Mouse (Mus musculus): ENCODE measurements around the gene Ms4a18. TPM values are rescaled to one million over a fixed set of nuclear protein-coding genes. Genes with fewer than 3 reads are reported as not detected.

Ms4a18 gene
- total RNA-seq, 2 experiments from 2014 or later: not detected

DNA sequence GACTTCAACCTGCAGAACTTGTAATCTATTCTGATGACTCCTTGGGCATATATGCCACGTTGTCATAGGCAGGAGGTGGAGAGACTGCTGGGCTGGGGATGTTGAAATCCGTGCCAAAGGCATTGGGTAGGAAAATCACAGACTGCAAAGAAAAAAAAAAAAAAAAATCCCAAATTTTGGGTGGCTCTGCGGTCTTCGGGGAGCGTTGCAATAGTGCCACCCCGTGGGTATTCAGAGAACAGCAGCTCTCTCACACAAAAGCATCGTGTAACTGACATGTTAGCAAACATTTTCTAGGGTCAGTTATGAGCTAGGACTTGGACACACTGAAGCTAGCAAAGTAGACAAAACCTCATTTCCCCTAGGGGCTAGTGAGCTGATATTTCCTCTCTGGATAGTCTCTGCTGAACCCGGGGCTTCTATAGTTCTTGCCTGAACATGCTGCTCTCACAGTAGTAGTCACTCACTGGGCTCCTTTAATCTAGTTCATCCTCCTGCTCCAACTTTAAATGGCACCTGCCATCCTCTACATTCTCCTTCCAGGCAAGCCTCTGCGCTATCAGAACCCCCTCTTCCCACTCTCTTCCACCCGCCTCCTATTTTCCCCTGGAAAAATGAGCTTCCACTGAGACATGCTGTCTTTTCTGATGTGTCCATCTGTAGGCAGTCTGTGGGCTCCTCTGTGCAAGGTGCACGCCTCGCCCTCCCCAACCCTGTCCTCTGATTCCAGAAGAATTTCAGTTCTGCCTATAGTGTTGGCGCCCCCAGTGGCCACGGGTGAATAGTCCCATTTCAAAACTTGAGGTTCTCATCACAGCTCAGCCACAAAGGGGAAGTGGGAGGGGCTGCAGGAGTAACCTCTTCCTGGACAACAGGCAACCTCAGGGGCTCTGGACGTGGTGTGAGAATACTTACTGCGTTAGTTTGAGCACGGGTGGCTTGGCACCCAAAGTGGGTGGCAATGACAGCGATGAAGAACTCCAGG, 38.4 kb downstream of the Ms4a18 start:
- peak; percentile 82 for TF ChIP-seq CTCF (IDR thresholded peaks at IDR 0.05)
- intact Hi-C loops (cut with DNase I): loop anchor here (2.0 kb wide), 1 partner anchor 315 kb away; no protein-coding TSS in a partner anchor
- Histone ChIP-seq H3K4me3 (peak overlapping the region; percentile 61), H3K27ac (peak overlapping the region; percentile 77)
- peak; percentile 81 for DNase-seq

DNA sequence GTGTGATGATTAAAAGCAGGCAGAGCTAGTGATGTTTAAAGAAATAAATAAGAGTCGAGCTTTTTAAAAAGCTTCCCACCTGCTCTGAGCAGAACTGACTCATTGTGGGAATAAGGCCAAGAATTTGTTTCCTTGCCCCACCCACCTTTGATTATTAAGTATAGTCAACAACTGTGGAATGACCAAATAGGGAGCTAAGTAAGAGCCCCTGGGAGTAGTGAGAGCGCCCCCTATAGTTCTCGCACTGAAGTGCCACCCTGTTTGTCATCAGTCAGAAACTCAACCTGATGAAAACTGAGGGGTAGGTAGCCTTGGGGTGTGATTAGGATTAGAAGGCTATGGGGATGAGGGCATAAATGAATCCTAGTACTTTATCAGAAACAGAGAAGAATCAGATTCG, 41.5 kb downstream of the Ms4a18 start:
- no peak for DNase-seq
- peak; percentile 73 for TF ChIP-seq CTCF (IDR thresholded peaks at IDR 0.05)
- intact Hi-C loops (cut with DNase I): no loop called here
- H3K4me3 ChIP-seq: no peak overlapping the region
- peak overlapping the region; percentile 58 for H3K27ac ChIP-seq

DNA sequence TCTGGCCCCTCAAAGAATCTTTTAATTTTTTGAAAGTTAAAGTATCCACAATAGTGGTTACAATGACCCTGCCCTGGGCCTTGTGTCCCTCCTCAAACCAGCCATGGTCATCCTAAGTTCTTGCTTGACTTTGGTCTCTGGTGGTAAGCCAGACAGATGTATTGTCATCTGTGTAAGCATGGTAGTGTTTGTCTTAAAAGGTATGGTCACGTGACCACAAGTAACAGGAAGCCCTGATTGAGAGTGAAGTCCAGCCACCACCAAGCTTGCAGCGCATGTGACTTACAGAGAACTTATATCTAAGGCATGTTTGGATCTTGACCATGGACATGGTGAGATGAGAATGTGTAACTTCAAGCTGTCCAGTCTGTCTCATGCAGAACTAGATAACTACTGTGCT, 42.6 kb downstream of the Ms4a18 start:
- Histone ChIP-seq H3K27ac (peak overlapping the region; percentile 43; the same call in 1 of the 2 replicates), H3K4me3 (no peak overlapping the region)
- TF ChIP-seq CTCF (IDR thresholded peaks at IDR 0.05): no peak
- intact Hi-C loops (cut with DNase I): no loop called here
- DNase-seq: no peak

DNA sequence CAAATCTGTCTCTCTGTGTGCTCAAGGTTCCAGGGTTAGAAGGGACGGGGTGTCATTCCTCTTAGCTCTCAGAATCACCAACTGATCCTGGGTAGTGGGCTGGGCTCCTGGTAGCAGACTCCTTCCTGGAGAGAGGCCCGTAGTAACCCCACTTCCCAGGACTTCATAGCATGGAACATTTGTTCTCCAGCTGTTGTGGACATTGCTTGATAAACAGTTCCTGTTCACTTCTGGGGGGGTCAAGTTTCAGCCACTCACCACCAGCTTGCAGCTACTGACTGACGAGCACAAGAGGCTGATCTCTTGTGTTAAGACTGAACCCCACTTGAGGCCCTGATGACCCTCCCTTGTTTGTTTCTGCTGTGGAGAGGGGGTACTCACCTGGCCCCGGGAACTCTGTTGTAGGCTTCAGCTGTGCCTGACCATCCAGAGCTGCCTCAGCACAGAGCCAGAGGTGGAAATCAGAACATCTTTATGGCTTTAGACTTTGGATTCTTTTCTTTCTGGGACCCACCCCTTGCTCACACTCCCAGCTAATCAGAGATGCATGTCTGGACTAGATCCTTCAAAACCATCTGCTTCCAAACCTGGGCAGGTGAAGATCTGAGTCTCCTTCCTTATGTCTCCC, 43.5 kb downstream of the Ms4a18 start, which contains the start of gene Ms4a10:
Ms4a10 (minus strand) TSS at position 433 of the 628 bp plus-strand sequence.
- no peak for DNase-seq
- H3K27ac ChIP-seq: peak within 1 kb of the TSS; percentile 75
- intact Hi-C loops (cut with DNase I): no loop called here
- no peak within 1 kb of the TSS for H3K4me3 ChIP-seq
- no peak for TF ChIP-seq CTCF (IDR thresholded peaks at IDR 0.05)

DNA sequence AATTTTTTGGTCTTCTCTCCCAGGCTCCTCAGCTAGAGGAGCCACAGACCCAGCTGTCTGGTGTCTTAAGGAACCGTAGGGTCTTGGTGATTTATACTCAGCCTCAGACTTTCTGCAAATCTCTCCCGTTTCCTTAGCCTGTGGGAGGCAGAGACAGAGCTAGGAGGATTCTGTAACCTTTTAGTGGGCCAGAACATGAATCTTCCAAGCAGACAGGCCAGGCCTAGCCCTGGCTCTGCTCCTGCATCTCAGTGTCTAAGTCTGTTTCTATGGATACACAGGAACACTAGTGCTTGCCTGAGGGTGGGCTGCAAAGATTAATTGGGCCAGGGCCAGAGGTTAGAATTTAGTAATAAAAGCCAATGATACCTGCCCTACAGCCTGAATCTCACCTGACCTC, 44.6 kb downstream of the Ms4a18 start:
- no peak for DNase-seq
- H3K27ac ChIP-seq: no peak overlapping the region
- intact Hi-C loops (cut with DNase I): no loop called here
- TF ChIP-seq CTCF (IDR thresholded peaks at IDR 0.05): no peak
- H3K4me3 ChIP-seq: no peak overlapping the region

DNA sequence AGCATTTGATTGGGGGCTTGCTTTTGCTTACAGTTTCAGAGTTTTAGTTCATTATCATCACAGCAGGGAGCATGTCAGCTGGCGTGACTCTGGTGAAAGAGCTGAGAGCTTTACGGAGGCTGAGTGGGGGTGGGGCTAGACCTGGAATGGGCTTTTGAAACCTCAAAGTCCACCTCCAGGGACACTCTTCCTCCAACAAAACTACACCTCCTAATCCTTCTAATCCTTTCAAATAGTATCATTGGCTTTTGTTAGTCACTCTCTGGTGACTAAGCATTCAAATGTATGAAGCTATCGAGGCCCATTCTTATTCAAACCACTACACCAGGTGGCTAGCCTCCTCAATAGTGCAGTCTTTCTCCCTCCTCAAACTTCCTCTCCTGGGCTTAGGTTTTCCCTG, 45.2 kb downstream of the Ms4a18 start:
- H3K4me3 ChIP-seq: no peak overlapping the region
- H3K27ac ChIP-seq: no peak overlapping the region
- no peak for DNase-seq
- TF ChIP-seq CTCF (IDR thresholded peaks at IDR 0.05): no peak
- intact Hi-C loops (cut with DNase I): no loop called here

DNA sequence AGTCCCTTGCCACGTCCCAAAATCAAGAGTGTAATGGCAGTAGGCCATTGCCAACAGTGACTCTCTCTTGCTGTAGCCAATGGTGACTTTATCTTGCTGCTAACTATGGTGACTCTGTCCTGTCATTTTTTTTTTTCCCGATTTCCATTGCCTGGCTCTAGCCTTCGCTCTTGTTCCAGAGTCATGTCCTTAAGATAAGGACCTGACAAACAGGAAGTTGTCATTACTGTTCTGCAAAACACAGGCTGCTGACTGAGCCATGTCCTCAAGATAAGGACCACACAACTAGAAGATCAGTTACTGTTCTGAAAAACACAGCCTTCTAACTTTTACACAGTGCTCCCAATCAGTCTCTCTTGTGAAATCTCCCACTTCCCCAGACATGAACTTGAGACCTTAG, 47.4 kb downstream of the Ms4a18 start:
- no peak for TF ChIP-seq CTCF (IDR thresholded peaks at IDR 0.05)
- no peak overlapping the region for H3K27ac ChIP-seq
- no peak overlapping the region for H3K4me3 ChIP-seq
- DNase-seq: no peak
- intact Hi-C loops (cut with DNase I): no loop called here

DNA sequence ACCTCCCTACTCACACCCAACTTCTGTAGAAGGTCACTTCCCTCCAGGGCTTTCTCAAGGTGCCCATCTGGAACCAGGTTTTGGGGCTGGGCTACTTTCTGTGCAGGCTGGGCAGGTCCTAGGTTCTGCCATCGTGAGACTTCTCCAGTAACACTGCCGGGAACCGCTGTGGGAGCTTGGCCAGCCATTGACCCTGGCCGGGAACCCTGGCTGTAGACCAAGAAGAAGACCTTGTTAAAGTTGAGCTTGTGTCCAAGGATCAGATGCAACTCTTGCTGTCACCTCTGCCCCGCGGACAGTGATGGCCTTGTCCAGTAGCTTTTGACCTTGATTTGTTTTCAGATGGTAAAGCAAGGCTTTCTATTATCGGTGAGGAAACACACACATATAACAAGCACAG, 49.3 kb downstream of the Ms4a18 start:
- intact Hi-C loops (cut with DNase I): no loop called here
- Histone ChIP-seq H3K4me3 (no peak overlapping the region), H3K27ac (no peak overlapping the region)
- DNase-seq: peak; percentile 57
- TF ChIP-seq CTCF (IDR thresholded peaks at IDR 0.05): no peak

DNA sequence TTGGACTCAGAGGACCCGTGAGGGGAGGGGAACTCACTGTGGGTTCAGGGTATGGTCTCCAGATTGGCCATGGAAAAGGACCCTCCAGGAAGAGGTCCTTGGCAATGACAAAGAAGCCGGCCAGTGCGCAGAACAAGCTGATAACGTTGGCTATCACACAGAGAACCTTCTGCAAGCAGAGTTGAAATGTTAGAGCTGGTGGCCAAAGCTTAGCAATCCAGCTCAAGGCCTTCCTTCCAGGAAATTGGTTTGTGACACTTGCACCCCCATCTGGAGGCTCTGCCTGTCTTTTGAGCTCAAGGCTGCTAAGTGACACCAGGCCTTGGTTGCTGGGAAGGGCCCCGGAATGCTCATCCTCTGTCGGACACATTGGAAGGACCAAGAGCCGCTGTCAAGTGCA, 52.1 kb downstream of the Ms4a18 start:
- TF ChIP-seq CTCF (IDR thresholded peaks at IDR 0.05): no peak
- DNase-seq: no peak
- H3K4me3 ChIP-seq: no peak overlapping the region
- H3K27ac ChIP-seq: no peak overlapping the region
- intact Hi-C loops (cut with DNase I): no loop called here

DNA sequence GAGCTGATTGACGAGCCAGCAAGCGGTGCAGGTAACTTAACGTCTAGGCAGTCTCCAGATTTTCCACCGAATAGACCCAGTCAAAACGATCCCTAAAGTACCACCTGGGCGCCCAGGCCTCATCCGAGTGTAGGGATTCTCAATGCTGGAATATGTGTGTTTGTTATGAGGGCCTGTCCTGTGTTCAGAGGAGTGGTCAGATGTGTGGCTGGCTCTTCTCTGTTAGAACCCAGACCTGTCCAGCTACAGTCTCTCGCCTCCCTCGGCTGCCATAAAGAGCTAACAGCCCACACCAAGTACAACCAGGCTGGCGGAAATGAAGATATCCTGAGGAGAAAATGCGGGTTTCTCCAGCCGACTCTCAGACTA, 57.9 kb downstream of the Ms4a18 start:
- no peak for DNase-seq
- no peak for TF ChIP-seq CTCF (IDR thresholded peaks at IDR 0.05)
- Histone ChIP-seq H3K27ac (no peak overlapping the region), H3K4me3 (no peak overlapping the region)
- intact Hi-C loops (cut with DNase I): loop anchor here (2.0 kb wide), 3 partner anchors 51 to 281 kb away; partner anchors contain the start of gene Pga5

DNA sequence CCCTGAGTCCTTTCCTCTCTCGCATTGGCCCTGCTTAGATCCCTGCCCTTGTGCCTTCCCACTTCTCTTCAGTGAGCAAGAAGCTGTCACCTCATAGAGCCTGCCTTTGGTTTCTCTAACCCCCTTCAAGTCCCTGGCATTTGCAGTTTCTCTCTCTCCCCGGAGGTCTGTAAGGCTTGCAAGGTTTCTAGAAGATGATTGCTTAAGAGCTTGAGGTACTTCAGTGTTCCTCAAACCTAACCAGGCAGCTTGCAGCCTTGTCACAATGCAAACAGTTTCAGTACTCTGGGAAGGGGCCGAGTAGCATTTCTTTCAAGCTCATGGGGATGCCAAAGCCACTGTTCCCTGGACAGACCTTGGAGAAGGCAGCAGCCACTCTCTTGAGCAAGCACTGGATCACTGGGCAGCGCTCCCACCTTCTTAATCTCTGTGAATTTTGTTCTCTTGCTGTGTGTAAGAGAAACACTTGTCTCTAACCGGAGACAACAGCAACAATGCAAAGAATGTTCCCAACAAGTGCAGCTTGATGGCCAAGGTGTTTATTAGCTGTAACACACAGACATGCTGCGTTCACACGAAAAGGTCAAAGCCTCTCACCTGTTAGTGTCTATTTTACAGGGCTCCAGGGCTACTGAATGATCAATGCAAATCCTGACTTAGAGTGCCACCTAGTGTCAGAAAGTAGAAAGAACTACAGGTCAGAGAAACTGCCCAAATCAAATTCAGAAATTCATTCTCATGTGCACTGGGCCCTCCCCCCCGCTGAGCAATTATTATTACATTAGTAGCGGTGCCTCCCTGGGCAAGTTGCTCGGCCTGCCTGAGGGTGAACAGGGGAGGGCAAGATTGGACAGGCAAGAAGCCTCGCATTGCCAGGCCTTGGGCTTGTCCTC, 58.5 kb downstream of the Ms4a18 start:
- H3K27ac ChIP-seq: peak overlapping the region; percentile 80
- no peak overlapping the region; the same call in 1 of the 2 replicates for H3K4me3 ChIP-seq
- intact Hi-C loops (cut with DNase I): loop anchor here (2.0 kb wide), 3 partner anchors 51 to 281 kb away; partner anchors contain the start of gene Pga5
- TF ChIP-seq CTCF (IDR thresholded peaks at IDR 0.05): peak; percentile 84
- DNase-seq: peak; percentile 61
